Mouse (Mus musculus): ENCODE results near the gene Arpc4. TPM values are rescaled to one million over a fixed set of nuclear protein-coding genes. Genes with fewer than 3 reads are reported as not detected.

Arpc4 gene
- polyA plus RNA-seq, 1 experiment from 2014 or later = 202 TPM

DNA sequence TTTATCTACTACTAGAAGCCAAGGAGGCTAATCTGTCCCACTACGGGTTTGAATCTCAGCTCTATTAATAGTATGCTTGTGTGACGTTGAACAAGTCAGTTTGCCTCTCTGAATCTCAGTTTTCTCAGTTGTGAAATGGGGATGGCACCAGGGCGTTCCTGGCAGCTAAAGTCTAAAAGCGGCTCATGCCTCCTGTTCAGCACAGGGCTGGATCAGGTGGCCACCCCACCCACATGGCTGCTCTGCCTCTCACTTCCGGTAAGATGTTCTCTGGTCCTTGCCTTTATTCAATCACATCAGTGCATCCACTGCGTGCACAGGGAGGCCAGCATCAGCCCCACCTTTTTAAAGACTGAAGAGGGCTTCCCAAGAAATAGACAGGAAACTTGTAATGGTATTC, 27.6 kb downstream of the Arpc4 start:
- ATAC-seq (ENCODE audit: insufficient read depth) = no peak
- Histone ChIP-seq H3K4me2 (no peak overlapping the region), H3K27me3 (no peaks in the 10 kb centered on the region), H3K27ac (replicated peaks) (no peak overlapping the region), H3K4me3 (replicated peaks) (no peak overlapping the region), H3K36me3 (replicated peaks) (no peaks in the 10 kb centered on the region), H3K9ac (no peak overlapping the region), H3K4me1 (replicated peaks) (0 out of 2 replicates have a peak, but pooled peaks cover 7% of the 10 kb centered on the region), H3K9me3 (replicated peaks) (no peaks in the 10 kb centered on the region)
- WGBS (ENCODE audit: insufficient replicate concordance) = 65% methylated on average over 6 of the region's 6 CpGs

DNA sequence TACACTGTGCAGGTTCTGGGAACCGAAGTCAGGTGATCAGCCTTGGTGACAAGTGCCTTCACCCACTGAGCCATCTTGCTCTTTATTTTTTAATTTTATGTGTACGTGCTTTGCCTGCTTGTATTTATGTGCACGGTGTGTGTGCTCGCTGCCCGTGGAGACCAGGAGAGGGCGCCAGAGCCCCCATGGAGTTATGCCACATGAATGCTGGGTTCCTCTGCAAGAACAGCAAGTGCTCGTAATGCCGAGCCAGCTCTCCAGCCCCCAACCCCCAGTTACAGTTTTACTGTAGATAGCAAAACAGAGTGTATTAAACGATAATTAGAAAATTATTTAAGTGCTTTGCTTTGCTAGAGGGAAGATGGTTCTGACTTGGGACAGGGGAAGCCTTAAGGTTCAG, 28.8 kb downstream of the Arpc4 start:
- 78% methylated on average over 9 of the region's 9 CpGs for WGBS (ENCODE audit: insufficient replicate concordance)
- Histone ChIP-seq H3K4me2 (no peak overlapping the region), H3K4me1 (replicated peaks) (0 out of 2 replicates have a peak, but pooled peaks cover 7% of the 10 kb centered on the region)

DNA sequence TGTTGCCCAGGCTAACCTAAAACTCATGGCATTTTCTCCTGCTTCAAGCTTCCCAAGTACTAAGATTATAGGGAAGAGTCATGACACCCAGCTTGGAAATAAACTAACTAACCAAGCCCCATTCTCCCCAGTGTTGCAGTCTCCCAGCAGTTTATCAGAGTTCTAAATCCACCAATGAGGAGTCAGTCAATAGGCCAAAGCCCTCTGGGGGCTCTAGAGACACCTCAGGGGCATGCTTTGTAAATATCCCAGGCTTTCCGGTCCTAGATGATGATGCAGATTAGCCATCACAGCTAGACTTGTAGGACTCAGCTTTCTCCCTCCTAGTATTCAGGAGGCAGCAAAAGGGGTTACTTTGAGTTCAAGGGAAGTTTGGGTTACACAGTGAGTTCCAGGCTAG, 32.1 kb downstream of the Arpc4 start:
- H3K36me3 ChIP-seq (replicated peaks) = no peaks in the 10 kb centered on the region
- no peak for ATAC-seq (ENCODE audit: insufficient read depth)
- WGBS (ENCODE audit: insufficient replicate concordance) = 64% methylated on average over 1 of the region's 1 CpGs
- no peak overlapping the region for H3K9ac ChIP-seq
- H3K4me3 ChIP-seq (replicated peaks) = no peak overlapping the region
- H3K27ac ChIP-seq (replicated peaks) = no peak overlapping the region
- no peaks in the 10 kb centered on the region for H3K27me3 ChIP-seq
- H3K9me3 ChIP-seq (replicated peaks) = no peaks in the 10 kb centered on the region
- H3K4me2 ChIP-seq = no peak overlapping the region
- H3K4me1 ChIP-seq (replicated peaks) = 0 out of 2 replicates have a peak, but pooled peaks cover 1% of the 10 kb centered on the region

More for the DNA sequence above, 28.8 kb downstream of the Arpc4 start:
- no peak overlapping the region for H3K4me3 ChIP-seq (replicated peaks)
- no peak for ATAC-seq (ENCODE audit: insufficient read depth)
- H3K36me3 ChIP-seq (replicated peaks) = no peaks in the 10 kb centered on the region
- no peak overlapping the region for H3K27ac ChIP-seq (replicated peaks)
- no peaks in the 10 kb centered on the region for H3K9me3 ChIP-seq (replicated peaks)
- H3K27me3 ChIP-seq = no peaks in the 10 kb centered on the region
- H3K9ac ChIP-seq = no peak overlapping the region

DNA sequence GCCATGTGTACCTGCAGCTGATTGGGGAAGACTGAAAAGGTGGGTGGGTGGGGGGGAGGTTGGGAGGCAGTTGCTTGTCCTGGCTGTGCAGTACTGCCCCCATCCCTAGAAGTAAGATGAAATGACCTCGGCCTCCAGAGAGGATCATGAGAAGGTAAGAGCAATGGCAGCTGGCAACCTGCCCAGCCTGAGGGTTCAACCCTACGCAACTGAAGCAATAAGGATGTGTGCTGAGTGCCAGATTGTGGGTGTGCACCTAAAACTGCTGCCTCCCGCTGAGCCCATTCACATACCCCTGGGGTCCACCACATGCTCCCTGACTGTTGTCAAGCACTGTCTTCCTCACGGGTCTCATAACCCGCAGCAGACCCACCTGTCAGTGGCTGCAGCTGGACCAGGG, 38.5 kb downstream of the Arpc4 start:
- ATAC-seq (ENCODE audit: insufficient read depth) = no peak
- H3K9me3 ChIP-seq (replicated peaks) = no peaks in the 10 kb centered on the region
- no peak overlapping the region for H3K9ac ChIP-seq
- H3K4me1 ChIP-seq (replicated peaks) = peaks cover 27% of the 10 kb centered on the region
- no peak overlapping the region for H3K4me2 ChIP-seq
- no peak overlapping the region for H3K27ac ChIP-seq (replicated peaks)
- H3K36me3 ChIP-seq (replicated peaks) = 0 out of 2 replicates have a peak, but pooled peaks cover 6% of the 10 kb centered on the region
- H3K27me3 ChIP-seq = no peaks in the 10 kb centered on the region
- H3K4me3 ChIP-seq (replicated peaks) = no peak overlapping the region
- 77% methylated on average over 5 of the region's 5 CpGs for WGBS (ENCODE audit: insufficient replicate concordance)

DNA sequence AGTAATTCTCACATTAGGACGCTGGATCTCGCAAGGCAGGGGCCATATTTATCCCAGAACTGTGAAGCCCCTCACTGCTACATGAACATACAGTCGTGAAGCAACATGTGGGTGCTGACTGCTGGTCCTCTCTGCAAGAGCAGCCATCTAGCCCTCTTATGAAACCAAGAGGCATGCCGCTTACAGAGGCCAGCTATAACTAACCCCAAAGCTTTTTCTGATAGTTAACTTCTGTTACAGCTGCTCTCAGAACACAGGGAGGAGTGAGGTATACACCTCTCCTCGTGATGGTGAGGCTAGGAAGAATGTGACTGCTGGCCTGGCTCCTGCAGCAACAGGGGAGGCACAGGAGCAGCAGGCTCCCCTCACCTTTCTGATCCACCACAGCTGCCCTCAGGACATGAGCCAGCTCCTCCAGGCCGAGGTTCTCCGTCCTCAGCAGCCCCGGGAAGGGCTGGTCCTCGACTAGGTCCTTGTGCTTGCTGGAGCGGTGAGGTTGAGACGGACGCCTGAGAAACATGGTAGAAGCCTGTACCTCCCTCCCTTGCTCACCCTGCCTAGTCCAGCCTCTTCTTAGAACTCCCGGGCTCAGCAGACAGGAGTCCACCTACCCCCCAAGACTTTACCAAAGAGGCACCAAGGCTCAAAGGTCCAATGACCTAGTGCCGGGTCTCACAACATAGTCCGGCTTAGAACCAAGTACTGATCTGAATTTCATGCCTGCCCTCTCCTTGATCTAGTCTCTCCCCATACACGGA, 40.7 kb downstream of the Arpc4 start:
- Histone ChIP-seq H3K36me3 (replicated peaks) (0 out of 2 replicates have a peak, but pooled peaks cover 6% of the 10 kb centered on the region), H3K27ac (replicated peaks) (peak overlapping the region; percentile 58), H3K9me3 (replicated peaks) (no peaks in the 10 kb centered on the region), H3K27me3 (no peaks in the 10 kb centered on the region), H3K4me1 (replicated peaks) (peaks cover 27% of the 10 kb centered on the region), H3K4me2 (peak overlapping the region; percentile 88), H3K4me3 (replicated peaks) (peak overlapping the region; percentile 72), H3K9ac (peak overlapping the region; percentile 74)
- WGBS (ENCODE audit: insufficient replicate concordance) = 10% methylated on average over 16 of the region's 16 CpGs
- ATAC-seq (ENCODE audit: insufficient read depth) = peak; percentile 64

DNA sequence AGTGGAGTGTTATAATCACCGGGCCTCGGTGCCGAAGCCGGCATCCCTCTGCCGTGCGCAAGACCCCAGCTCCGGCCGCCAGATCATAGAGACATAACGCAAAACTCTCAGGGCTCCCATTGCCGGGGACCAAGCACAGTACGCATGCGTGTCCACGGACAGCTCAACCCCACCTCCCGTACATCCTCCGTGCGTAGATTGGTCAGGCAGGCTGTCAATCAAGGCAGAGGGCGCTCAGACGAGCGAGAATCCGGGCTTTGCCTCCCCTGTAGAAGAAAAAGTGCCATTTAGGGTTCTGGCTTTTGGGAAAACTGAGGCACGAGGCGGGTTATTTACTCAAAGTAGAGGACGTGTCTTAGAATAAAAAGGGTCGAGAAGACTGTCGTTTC, 41.3 kb downstream of the Arpc4 start, which contains the start of gene Rpusd3:
Gene Rpusd3, minus strand, starts transcription at position 142 of the 389 bp plus-strand sequence.
- peak; percentile 97 for ATAC-seq (ENCODE audit: insufficient read depth)
- Histone ChIP-seq H3K4me1 (replicated peaks) (peaks cover 27% of the 10 kb centered on the region), H3K27ac (replicated peaks) (peak within 1 kb of the TSS; percentile 58), H3K9me3 (replicated peaks) (no peaks in the 10 kb centered on the region), H3K36me3 (replicated peaks) (0 out of 2 replicates have a peak, but pooled peaks cover 6% of the 10 kb centered on the region), H3K27me3 (no peaks in the 10 kb centered on the region), H3K4me2 (peak within 1 kb of the TSS; percentile 88), H3K4me3 (replicated peaks) (peak within 1 kb of the TSS; percentile 72), H3K9ac (peak within 1 kb of the TSS; percentile 74)
- under 1% methylated on average over 25 of the region's 25 CpGs for WGBS (ENCODE audit: insufficient replicate concordance)

DNA sequence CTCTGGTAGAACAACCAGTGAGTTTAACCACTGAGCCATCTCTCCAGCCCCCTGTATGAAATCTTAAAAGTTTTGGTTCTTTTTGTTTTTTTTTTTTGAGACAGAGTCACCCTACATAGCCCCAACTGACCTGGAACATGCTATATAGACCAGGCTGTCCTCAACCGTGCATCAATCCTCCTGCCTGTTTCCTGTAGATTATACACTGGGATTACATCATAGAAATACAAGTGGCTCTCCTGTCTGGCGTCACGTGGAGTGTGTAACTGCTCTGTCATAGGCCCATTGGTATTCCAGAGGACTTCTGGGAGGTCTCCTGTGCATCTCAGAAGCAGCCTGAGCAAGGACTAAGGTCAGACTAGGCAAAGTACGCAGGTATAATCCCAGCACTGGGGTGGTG, 45.1 kb downstream of the Arpc4 start:
- 28% methylated on average over 4 of the region's 4 CpGs for WGBS (ENCODE audit: insufficient replicate concordance)
- H3K9ac ChIP-seq = no peak overlapping the region
- no peaks in the 10 kb centered on the region for H3K27me3 ChIP-seq
- no peaks in the 10 kb centered on the region for H3K9me3 ChIP-seq (replicated peaks)
- H3K36me3 ChIP-seq (replicated peaks) = no peaks in the 10 kb centered on the region
- no peak overlapping the region for H3K4me3 ChIP-seq (replicated peaks)
- no peak overlapping the region for H3K27ac ChIP-seq (replicated peaks)
- no peak overlapping the region for H3K4me2 ChIP-seq
- H3K4me1 ChIP-seq (replicated peaks) = peaks cover 17% of the 10 kb centered on the region
- no peak for ATAC-seq (ENCODE audit: insufficient read depth)

DNA sequence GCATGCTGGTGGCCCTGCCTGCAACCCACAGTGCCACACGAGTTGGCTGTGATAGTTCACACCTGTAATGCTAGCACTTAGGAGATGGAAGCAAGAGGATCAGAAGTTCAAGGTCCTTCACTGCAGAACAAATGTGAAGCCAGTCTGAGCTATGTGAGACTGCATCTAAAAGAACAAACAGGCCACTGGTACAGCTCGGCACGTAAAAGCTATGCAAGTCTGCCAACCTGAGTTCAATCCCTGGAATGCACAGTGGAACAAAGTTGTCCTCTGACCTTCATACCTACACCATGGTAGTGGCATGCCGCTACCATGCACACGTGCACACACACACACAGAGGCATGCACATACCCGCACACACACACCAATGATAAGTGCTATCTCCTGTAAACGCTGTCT, 46.3 kb downstream of the Arpc4 start:
- Histone ChIP-seq H3K27me3 (no peaks in the 10 kb centered on the region), H3K4me3 (replicated peaks) (no peak overlapping the region), H3K4me1 (replicated peaks) (peaks cover 8% of the 10 kb centered on the region), H3K4me2 (no peak overlapping the region), H3K9ac (no peak overlapping the region), H3K36me3 (replicated peaks) (no peaks in the 10 kb centered on the region), H3K27ac (replicated peaks) (no peak overlapping the region), H3K9me3 (replicated peaks) (no peaks in the 10 kb centered on the region)
- WGBS (ENCODE audit: insufficient replicate concordance) = 63% methylated on average over 7 of the region's 7 CpGs
- ATAC-seq (ENCODE audit: insufficient read depth) = no peak

DNA sequence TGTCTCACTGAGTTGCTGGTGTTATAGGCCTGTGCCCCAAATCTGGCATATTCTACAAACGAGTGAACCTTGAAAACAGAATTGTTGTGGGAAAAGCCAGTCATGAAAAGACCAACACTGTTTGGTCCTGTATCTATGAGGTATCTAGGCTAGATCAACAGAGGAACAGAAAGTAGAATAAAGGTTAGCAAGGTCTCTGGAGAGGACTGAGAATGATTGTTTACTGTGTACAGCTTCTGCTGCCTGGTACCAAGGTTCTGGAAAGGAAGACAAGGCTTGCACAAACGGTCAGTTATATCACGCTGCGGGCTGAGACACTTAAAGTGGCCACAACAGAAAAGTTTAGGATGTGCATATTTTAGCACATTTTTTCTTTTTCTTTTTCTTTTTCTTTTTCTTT, 48.8 kb downstream of the Arpc4 start:
- Histone ChIP-seq H3K9me3 (replicated peaks) (no peaks in the 10 kb centered on the region), H3K4me1 (replicated peaks) (0 out of 2 replicates have a peak, but pooled peaks cover 2% of the 10 kb centered on the region), H3K4me2 (no peak overlapping the region), H3K4me3 (replicated peaks) (no peak overlapping the region), H3K9ac (no peak overlapping the region), H3K27ac (replicated peaks) (no peak overlapping the region), H3K36me3 (replicated peaks) (no peaks in the 10 kb centered on the region), H3K27me3 (no peaks in the 10 kb centered on the region)
- ATAC-seq (ENCODE audit: insufficient read depth) = no peak
- WGBS (ENCODE audit: insufficient replicate concordance) = 83% methylated on average over 4 of the region's 4 CpGs

DNA sequence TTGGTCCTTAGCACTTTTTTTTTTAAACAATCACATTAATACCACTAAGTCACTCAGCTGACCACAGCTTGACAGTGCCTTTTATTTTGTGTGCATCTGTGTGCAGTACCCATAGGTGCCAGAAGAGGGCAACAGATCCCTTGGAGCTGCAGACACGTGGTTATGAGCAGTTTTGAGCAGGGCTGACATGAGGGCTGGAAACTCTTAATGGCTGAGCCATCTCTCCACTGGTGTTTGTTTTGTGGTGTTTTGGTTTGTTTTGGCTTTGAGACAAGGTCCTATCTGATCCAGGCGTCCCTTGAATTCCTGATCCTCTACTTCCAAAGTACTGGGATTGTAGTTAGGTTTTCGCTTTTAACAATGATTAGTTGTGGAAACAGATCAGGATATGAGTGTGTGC, 49.5 kb downstream of the Arpc4 start:
- H3K27ac ChIP-seq (replicated peaks) = no peak overlapping the region
- H3K4me1 ChIP-seq (replicated peaks) = 0 out of 2 replicates have a peak, but pooled peaks cover 2% of the 10 kb centered on the region
- H3K36me3 ChIP-seq (replicated peaks) = no peaks in the 10 kb centered on the region
- no peak overlapping the region for H3K4me3 ChIP-seq (replicated peaks)
- no peak for ATAC-seq (ENCODE audit: insufficient read depth)
- 48% methylated on average over 3 of the region's 3 CpGs for WGBS (ENCODE audit: insufficient replicate concordance)
- no peaks in the 10 kb centered on the region for H3K9me3 ChIP-seq (replicated peaks)
- H3K27me3 ChIP-seq = no peaks in the 10 kb centered on the region
- H3K4me2 ChIP-seq = no peak overlapping the region
- no peak overlapping the region for H3K9ac ChIP-seq

DNA sequence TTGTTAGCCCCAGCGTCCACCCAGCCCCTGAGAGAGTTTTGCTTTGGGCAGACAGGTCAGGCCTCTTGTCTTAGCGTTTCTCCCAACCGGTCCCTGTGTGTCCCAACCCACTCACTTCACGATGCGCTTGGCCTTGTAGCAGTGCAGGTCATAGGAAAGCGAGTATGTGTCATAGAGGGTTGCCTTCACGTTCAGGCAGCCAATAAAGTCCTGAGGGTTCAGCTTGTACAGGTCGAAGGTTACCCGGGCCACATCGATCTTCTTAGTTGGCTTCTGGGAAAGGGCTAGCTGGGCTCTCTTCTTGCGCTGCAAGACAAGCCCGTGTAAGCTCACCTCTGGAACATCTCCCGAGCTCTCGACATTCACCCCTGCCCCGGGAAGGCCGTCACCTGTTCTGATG, 50.1 kb downstream of the Arpc4 start:
- H3K4me3 ChIP-seq (replicated peaks) = no peak overlapping the region
- peak overlapping the region; percentile 23; the same call in 1 of the 2 replicates for H3K4me2 ChIP-seq
- ATAC-seq (ENCODE audit: insufficient read depth) = peak; percentile 46
- 0 out of 2 replicates have a peak, but pooled peaks cover 2% of the 10 kb centered on the region for H3K4me1 ChIP-seq (replicated peaks)
- H3K27me3 ChIP-seq = no peaks in the 10 kb centered on the region
- no peaks in the 10 kb centered on the region for H3K36me3 ChIP-seq (replicated peaks)
- no peaks in the 10 kb centered on the region for H3K9me3 ChIP-seq (replicated peaks)
- WGBS (ENCODE audit: insufficient replicate concordance) = 69% methylated on average over 16 of the region's 16 CpGs
- H3K9ac ChIP-seq = no peak overlapping the region
- H3K27ac ChIP-seq (replicated peaks) = no peak overlapping the region
